Mouse (Mus musculus): Measurements from ENCODE around the gene Gm20708. TPM values are rescaled to one million over a fixed set of nuclear protein-coding genes. Genes with fewer than 3 reads are reported as not detected.
"Not testable (repeated sequence)": the region's sequence is repeated elsewhere in the genome, so short reads cannot be mapped to it uniquely, and the experiment has no call there.

Gene Gm20708
- polyA plus RNA-seq, 1 experiment, result 0.16 TPM

- peaks cover 97% of the 10 kb centered on the region for H3K4me1 ChIP-seq (ENCODE audit: control insufficient read depth)
These were observed 16.7 kb downstream of the Gm20708 start for GRCm38 (mm10) chr11:117826164-117826563.

GRCm38 (mm10) chr11:117826916-117827315 is 17.4 kb downstream of the Gm20708 start:
- Histone ChIP-seq H3K4me1 (ENCODE audit: control insufficient read depth) (peaks cover 97% of the 10 kb centered on the region), H3K4me3 (replicated peaks) (peak overlapping the region; percentile 86), H3K36me3 (ENCODE audit: control insufficient read depth) (peaks cover 46% of the 10 kb centered on the region), H3K9me3 (ENCODE audit: control insufficient read depth, low read length) (no peaks in the 10 kb centered on the region), H3K27me3 (ENCODE audit: control insufficient read depth) (no peaks in the 10 kb centered on the region)
- no peak for TF ChIP-seq GATA1 (IDR thresholded peaks at IDR 0.05; ENCODE audit: low read length)
- no peak for TF ChIP-seq TAL1 (IDR thresholded peaks at IDR 0.05; ENCODE audit: low read length)

More at GRCm38 (mm10) chr11:117826164-117826563, 16.7 kb downstream of the Gm20708 start:
- H3K27me3 ChIP-seq (ENCODE audit: control insufficient read depth), result no peaks in the 10 kb centered on the region
- peak overlapping the region; percentile 86 for H3K4me3 ChIP-seq (replicated peaks)
- no peaks in the 10 kb centered on the region for H3K9me3 ChIP-seq (ENCODE audit: control insufficient read depth, low read length)
- peaks cover 53% of the 10 kb centered on the region for H3K36me3 ChIP-seq (ENCODE audit: control insufficient read depth)
- no peak for TF ChIP-seq TAL1 (IDR thresholded peaks at IDR 0.05; ENCODE audit: low read length)
- no peak for TF ChIP-seq GATA1 (IDR thresholded peaks at IDR 0.05; ENCODE audit: low read length)

- H3K36me3 ChIP-seq (ENCODE audit: control insufficient read depth), result peaks cover 42% of the 10 kb centered on the region
- no peak for TF ChIP-seq GATA1 (IDR thresholded peaks at IDR 0.05; ENCODE audit: low read length)
- no peak for TF ChIP-seq TAL1 (IDR thresholded peaks at IDR 0.05; ENCODE audit: low read length)
- no peaks in the 10 kb centered on the region for H3K9me3 ChIP-seq (ENCODE audit: control insufficient read depth, low read length)
- H3K27me3 ChIP-seq (ENCODE audit: control insufficient read depth), result no peaks in the 10 kb centered on the region
- peak overlapping the region; percentile 86 for H3K4me3 ChIP-seq (replicated peaks)
- H3K4me1 ChIP-seq (ENCODE audit: control insufficient read depth), result peaks cover 98% of the 10 kb centered on the region
These were observed 17.9 kb downstream of the Gm20708 start for GRCm38 (mm10) chr11:117827386-117827785.

- Histone ChIP-seq H3K9me3 (ENCODE audit: control insufficient read depth, low read length) (no peaks in the 10 kb centered on the region), H3K36me3 (ENCODE audit: control insufficient read depth) (peaks cover 36% of the 10 kb centered on the region), H3K4me3 (replicated peaks) (peak overlapping the region; percentile 86), H3K4me1 (ENCODE audit: control insufficient read depth) (peaks cover 96% of the 10 kb centered on the region), H3K27me3 (ENCODE audit: control insufficient read depth) (no peaks in the 10 kb centered on the region)
- TF ChIP-seq TAL1 (IDR thresholded peaks at IDR 0.05; ENCODE audit: low read length) (no peak), GATA1 (IDR thresholded peaks at IDR 0.05; ENCODE audit: low read length) (no peak)
These were observed 18.9 kb downstream of the Gm20708 start for GRCm38 (mm10) chr11:117828149-117828887.

GRCm38 (mm10) chr11:117828888-117829604 is 19.6 kb downstream of the Gm20708 start:
- peak overlapping the region; percentile 10 for H3K4me3 ChIP-seq (replicated peaks)
- H3K4me1 ChIP-seq (ENCODE audit: control insufficient read depth), result peaks cover 93% of the 10 kb centered on the region
- no peaks in the 10 kb centered on the region for H3K9me3 ChIP-seq (ENCODE audit: control insufficient read depth, low read length)

GRCm38 (mm10) chr11:117829671-117830215 is 20.3 kb downstream of the Gm20708 start:
- peaks cover 94% of the 10 kb centered on the region for H3K4me1 ChIP-seq (ENCODE audit: control insufficient read depth)

More at GRCm38 (mm10) chr11:117828888-117829604, 19.6 kb downstream of the Gm20708 start:
- H3K36me3 ChIP-seq (ENCODE audit: control insufficient read depth), result peaks cover 29% of the 10 kb centered on the region
- H3K27me3 ChIP-seq (ENCODE audit: control insufficient read depth), result no peaks in the 10 kb centered on the region
- TF ChIP-seq GATA1 (IDR thresholded peaks at IDR 0.05; ENCODE audit: low read length), result no peak
- no peak for TF ChIP-seq TAL1 (IDR thresholded peaks at IDR 0.05; ENCODE audit: low read length)

GRCm38 (mm10) chr11:117830401-117830800 is 20.9 kb downstream of the Gm20708 start:
- H3K4me1 ChIP-seq (ENCODE audit: control insufficient read depth), result peaks cover 95% of the 10 kb centered on the region
- H3K4me3 ChIP-seq (replicated peaks), result peak overlapping the region; percentile 34
- H3K27me3 ChIP-seq (ENCODE audit: control insufficient read depth), result no peaks in the 10 kb centered on the region
- no peaks in the 10 kb centered on the region for H3K9me3 ChIP-seq (ENCODE audit: control insufficient read depth, low read length)
- TF ChIP-seq TAL1 (IDR thresholded peaks at IDR 0.05; ENCODE audit: low read length) (no peak), GATA1 (IDR thresholded peaks at IDR 0.05; ENCODE audit: low read length) (no peak)
- H3K36me3 ChIP-seq (ENCODE audit: control insufficient read depth), result peaks cover 27% of the 10 kb centered on the region

More at GRCm38 (mm10) chr11:117829671-117830215, 20.3 kb downstream of the Gm20708 start:
- peaks cover 23% of the 10 kb centered on the region for H3K36me3 ChIP-seq (ENCODE audit: control insufficient read depth)
- no peak overlapping the region for H3K4me3 ChIP-seq (replicated peaks)
- no peak for TF ChIP-seq GATA1 (IDR thresholded peaks at IDR 0.05; ENCODE audit: low read length)
- no peak for TF ChIP-seq TAL1 (IDR thresholded peaks at IDR 0.05; ENCODE audit: low read length)
- H3K27me3 ChIP-seq (ENCODE audit: control insufficient read depth), result no peaks in the 10 kb centered on the region
- H3K9me3 ChIP-seq (ENCODE audit: control insufficient read depth, low read length), result no peaks in the 10 kb centered on the region

GRCm38 (mm10) chr11:117832086-117832969 is 22.9 kb downstream of the Gm20708 start:
- Histone ChIP-seq H3K4me3 (replicated peaks) (peak overlapping the region; percentile 76), H3K9me3 (ENCODE audit: control insufficient read depth, low read length) (no peaks in the 10 kb centered on the region), H3K4me1 (ENCODE audit: control insufficient read depth) (peaks cover 93% of the 10 kb centered on the region), H3K36me3 (ENCODE audit: control insufficient read depth) (peaks cover 28% of the 10 kb centered on the region), H3K27me3 (ENCODE audit: control insufficient read depth) (no peaks in the 10 kb centered on the region)
- TF ChIP-seq TAL1 (IDR thresholded peaks at IDR 0.05; ENCODE audit: low read length) (no peak), GATA1 (IDR thresholded peaks at IDR 0.05; ENCODE audit: low read length) (no peak)

GRCm38 (mm10) chr11:117833509-117833908 is 24.0 kb downstream of the Gm20708 start:
- not testable (repeated sequence) for H3K4me3 ChIP-seq (replicated peaks); H3K9me3 ChIP-seq (ENCODE audit: control insufficient read depth, low read length); H3K27me3 ChIP-seq (ENCODE audit: control insufficient read depth)
- H3K36me3 ChIP-seq (ENCODE audit: control insufficient read depth), result peaks cover 27% of the 10 kb centered on the region
- peaks cover 92% of the 10 kb centered on the region for H3K4me1 ChIP-seq (ENCODE audit: control insufficient read depth)
